Mouse (Mus musculus) urinary bladder, postnatal 10 days (tissue): ENCODE data around the gene Klk15.
A peak's percentile ranks its signal among the peaks of the same experiment; 100 is the strongest.
"Not testable (repeated sequence)": the region's sequence is repeated elsewhere in the genome, so short reads cannot be mapped to it uniquely, and the experiment has no call there.

Experiments used
- DNase-seq: peaks from one replicate; pipeline ENCODE4 v3.0.0; 2022; ENCODE audit warnings: low spot score

Klk15 gene

DNA sequence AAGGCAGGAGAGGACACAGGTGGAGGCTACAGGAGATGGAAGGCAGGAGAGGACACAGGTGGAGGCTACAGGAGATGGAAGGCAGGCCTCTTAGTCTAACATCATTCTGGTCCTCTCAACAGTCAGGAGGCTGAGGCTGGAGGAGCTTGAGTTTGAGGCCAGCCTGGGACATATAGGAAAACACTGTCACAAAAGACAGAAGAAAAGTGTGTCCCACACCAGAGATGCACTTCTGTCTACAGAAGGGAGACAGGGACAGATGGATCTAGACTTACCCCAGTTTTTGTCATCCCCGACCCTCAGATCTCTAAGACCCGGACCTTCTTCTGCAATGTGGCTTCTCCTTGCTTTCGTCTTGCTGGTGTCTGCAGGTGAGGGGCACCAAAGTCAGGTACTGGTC, at the start of gene Klk15:
Klk15 (plus strand) TSS at position 301 of the 400 bp plus-strand sequence.
- DNase-seq, result no peak

DNA sequence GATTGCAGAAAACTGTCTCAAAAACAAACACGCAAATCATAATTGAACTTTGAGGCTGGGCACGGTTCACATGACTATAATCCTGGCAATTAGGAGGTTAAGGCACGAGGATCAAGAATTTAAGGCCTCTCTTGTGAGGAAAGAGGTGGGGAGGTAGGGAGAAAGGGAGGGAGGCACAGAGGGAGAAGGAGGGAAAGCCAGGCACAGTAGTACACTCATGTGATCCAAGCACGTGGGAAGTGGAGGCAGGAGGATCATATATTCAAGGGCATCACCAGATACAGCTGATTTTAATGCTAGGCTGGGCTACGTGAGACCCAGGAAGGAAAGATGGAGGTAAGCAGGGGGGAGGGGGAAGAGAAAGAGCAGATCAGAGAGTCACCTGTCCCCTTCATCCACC, 42.2 kb upstream of the Klk15 start:
- DNase-seq, result no peak

DNA sequence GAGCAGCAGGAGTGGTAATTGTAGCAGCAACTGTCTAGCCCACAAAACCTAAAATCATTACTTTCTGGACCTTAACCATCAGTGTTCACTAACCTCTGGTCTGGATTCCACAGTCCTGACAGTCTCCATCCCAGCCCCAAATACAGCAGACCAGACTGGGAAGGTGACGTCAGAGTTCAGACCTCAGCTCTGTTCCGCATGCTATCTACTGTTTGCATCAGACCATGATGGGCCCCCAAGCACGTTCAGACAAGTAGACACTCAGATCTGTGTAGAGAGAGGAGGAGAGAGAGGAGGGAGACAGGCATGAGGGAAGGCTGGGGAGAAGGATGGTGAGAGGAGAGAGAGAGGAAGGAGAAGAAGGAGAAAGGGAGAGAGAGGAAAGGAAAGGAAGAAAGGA, 41.8 kb upstream of the Klk15 start:
- no peak for DNase-seq

- peak; percentile 63 for DNase-seq
Observed at GRCm38 (mm10) chr7:43894836-43895235, 38.7 kb upstream of the Klk15 start.

DNA sequence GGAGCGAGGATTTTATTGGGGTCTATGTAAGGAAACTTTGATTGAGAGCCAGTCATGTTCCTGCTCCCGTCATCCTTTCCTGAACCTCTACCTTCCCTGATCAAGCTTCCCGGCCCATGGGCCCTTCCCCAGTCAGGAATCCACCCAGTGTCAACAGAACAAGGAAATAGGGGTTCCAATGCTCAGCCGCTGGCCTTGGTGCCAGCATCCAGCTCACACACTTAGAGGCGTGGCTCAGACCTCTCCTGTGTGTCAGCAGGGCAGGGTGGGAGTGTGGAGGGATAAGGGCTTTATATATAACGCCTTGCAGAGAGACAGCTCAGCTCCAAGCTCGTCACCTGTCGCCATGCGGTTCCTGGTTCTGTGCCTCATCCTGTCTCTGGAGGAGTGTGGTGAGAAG, 18.7 kb upstream of the Klk15 start:
- no peak for DNase-seq

GRCm38 (mm10) chr7:43918426-43918825, 15.1 kb upstream of the Klk15 start:
- no peak for DNase-seq

- DNase-seq, result no peak
Observed at GRCm38 (mm10) chr7:43918871-43919270, 14.7 kb upstream of the Klk15 start.

GRCm38 (mm10) chr7:43919559-43920451, 13.7 kb upstream of the Klk15 start:
- DNase-seq, result no peak

GRCm38 (mm10) chr7:43920582-43920981, 13.0 kb upstream of the Klk15 start:
- no peak for DNase-seq

- DNase-seq, result no peak
Observed at GRCm38 (mm10) chr7:43921087-43921486, 12.5 kb upstream of the Klk15 start.

GRCm38 (mm10) chr7:43921941-43922340, 11.6 kb upstream of the Klk15 start:
- DNase-seq, result no peak

- peak; percentile 8 for DNase-seq
Observed at GRCm38 (mm10) chr7:43925985-43926384, 7.6 kb upstream of the Klk15 start.

DNA sequence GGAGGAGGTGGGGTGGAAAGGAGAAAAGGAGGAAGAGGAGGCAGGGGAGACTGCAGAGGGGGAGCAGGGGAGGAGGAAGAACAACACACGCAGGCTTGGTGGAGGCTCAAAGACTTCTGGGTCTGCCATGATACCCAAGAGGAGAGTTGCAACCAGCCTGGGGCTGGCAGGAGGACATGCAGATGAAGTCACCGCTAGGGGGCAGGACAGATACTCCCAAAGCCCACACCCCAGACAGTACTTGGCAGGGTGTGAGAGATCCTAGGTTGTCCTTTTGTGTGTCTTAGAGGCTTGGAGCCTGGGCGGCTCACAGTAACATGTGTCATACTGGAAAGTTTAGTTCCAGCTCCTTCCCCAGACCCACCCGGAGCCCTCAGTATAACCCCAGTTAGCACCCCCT, 5.0 kb upstream of the Klk15 start:
- peak; percentile 8 for DNase-seq

GRCm38 (mm10) chr7:43932337-43932736, 1.2 kb upstream of the Klk15 start:
- DNase-seq, result no peak

- DNase-seq, result no peak
Observed at GRCm38 (mm10) chr7:43934747-43935146, 1.2 kb downstream of the Klk15 start.

DNA sequence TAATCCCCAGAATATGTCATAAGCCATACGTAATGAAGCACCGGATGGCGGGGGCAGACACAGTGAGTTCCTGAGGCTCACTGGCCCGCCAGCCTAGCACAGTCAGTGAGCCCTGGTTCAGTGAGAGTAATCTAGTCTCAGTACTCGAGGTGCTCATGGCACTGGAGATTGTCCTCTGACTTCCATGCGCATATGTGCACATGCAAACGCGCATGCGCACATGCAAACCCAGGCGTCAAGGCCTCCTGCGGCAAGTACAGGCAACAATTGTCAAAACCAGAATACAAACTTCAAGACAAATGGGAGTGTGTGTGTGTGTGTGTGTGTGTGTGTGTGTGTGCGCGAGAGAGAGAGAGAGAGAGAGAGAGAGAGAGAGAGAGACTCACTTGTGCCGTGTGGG, 3.0 kb downstream of the Klk15 start:
- no peak for DNase-seq

GRCm38 (mm10) chr7:43942293-43942692, 8.8 kb downstream of the Klk15 start:
- not testable (repeated sequence) for DNase-seq

- no peak for DNase-seq
Observed at GRCm38 (mm10) chr7:43944727-43945264, 11.3 kb downstream of the Klk15 start.

DNA sequence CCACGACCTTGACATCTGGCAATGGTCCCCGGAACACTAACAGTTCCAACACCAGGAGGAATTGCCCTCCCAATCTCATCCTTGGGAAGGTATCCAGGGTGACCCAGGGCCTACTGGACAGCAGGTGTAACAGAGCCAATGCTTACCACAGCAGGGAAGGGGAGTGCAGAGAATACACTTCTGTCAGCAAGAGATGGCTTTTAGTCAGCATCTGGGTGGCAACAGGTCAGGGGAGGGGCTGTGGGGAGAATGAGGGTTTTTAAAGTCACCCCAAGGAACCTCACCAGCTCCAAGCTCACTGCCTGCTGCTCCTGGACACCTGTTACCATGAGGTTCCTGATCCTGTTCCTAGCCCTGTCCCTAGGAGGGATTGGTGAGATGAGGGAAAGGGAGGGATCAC, 16.8 kb downstream of the Klk15 start, which contains the start of gene Klk1b8:
Klk1b8 (plus strand) TSS at position 301 of the 400 bp plus-strand sequence.
- no peak for DNase-seq

- no peak for DNase-seq
Observed at GRCm38 (mm10) chr7:43952703-43953102, 19.2 kb downstream of the Klk15 start.

DNA sequence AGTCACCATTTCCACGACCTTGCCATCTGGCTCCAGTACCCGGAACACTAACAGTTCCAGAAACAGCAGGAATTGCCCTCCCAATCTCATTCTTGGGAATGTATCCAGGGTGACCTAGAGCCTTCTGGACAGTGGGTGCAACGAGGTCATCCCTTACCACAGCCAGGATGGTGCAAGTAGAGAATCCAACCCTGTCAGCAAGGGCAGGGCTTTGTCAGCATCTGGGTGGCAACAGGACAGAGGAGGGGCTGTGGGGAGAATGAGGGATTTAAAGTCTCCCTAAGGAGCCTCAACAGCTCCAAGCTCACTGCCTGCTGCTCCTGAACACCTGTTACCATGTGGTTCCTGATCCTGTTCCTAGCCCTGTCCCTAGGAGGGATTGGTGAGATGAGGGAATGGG, 32.9 kb downstream of the Klk15 start, which contains the start of gene Klk1b1:
Klk1b1 (plus strand) TSS at position 301 of the 400 bp plus-strand sequence.
- no peak for DNase-seq

GRCm38 (mm10) chr7:43967058-43967457, 33.5 kb downstream of the Klk15 start:
- no peak for DNase-seq

DNA sequence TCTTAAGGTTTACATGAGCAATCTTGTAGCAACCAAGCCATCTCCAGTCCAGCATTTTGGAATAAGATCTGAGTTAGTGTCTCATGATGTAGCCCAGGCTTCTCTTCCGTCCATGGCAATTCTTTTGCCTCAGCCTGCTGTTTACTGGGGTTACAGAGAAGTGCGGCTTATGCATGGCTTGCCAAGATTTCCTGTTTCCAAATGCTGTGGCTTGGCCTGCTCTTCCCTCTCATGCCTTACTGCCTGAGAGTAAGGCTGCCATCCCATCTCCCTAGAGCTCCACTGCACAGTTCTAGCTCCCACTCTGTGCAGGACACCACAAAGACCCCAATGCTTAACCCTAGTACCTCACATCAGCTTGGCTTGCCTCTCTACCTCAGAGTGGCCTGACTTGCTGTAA, 34.1 kb downstream of the Klk15 start:
- no peak for DNase-seq
